Mouse (Mus musculus) kidney, adult 10 weeks (tissue): ENCODE measurements around the gene Arhgef3. TPM values are rescaled to one million over a fixed set of nuclear protein-coding genes. Genes with fewer than 3 reads are reported as not detected.

Source experiments
- polyA plus RNA-seq: library from polyadenylated mRNA; stranded (reverse); fragments of 350-450 nt; fragmentation: Illumina TruSeq; extraction: RNeasy Lipid Tissue Mini Kit (QIAGEN cat#74804); gene quantifications from one replicate; pipeline ENCODE4 v1.2.3, GENCODE M21; 2014; ENCODE audit warnings: low read depth, low replicate concordance

Arhgef3 gene
- polyA plus RNA-seq = 47.0 TPM

GRCm38 (mm10) chr14:27114362-27115274 is at the start of gene Arhgef3:
Gene Arhgef3 (plus strand): TSS chr14:27114899.

GRCm38 (mm10) chr14:27428573-27428972 is 313.9 kb downstream of the Arhgef3 start, which contains the start of gene Fam208a:
Gene Fam208a (plus strand): TSS chr14:27428834.

Other genes with a start within 250 kb of the Arhgef3 start
- gene Asb14, start 220.3 kb upstream of the Arhgef3 start, polyA plus RNA-seq = not detected
- gene Appl1, start 143.7 kb upstream of the Arhgef3 start, polyA plus RNA-seq = 44.7 TPM
- 3.1 TPM for gene Hesx1, start 120.5 kb upstream of the Arhgef3 start, polyA plus RNA-seq
- 4.1 TPM for gene Il17rd, start 76.0 kb upstream of the Arhgef3 start, polyA plus RNA-seq